Mouse (Mus musculus) embryonic stem cell, embryonic (primary cell): Measurements from ENCODE around the gene Rhot2.

Experiments used
- CTCF ChIA-PET, 4 experiments: fragments of 300-600 bp in 2 of 4; fragments of 350-600 bp in 2 of 4; sonication (Branson Sonifier 250); formaldehyde crosslinking; loops; one replicate each; lab custom pipeline; 2022; ENCODE audit warnings: inconsistent platforms in 2 of 4; lab: Charles Lee
- POLR2A ChIA-PET, 4 experiments: fragments of 300-600 bp in 2 of 4; fragments of 350-600 bp in 2 of 4; sonication (Branson Sonifier 250); formaldehyde crosslinking; loops; one replicate each; lab custom pipeline; 2022; ENCODE audit warnings: antibody characterized with exemption in 4 of 4, inconsistent platforms in 1 of 4; lab: Charles Lee

The Rhot2 gene

DNA sequence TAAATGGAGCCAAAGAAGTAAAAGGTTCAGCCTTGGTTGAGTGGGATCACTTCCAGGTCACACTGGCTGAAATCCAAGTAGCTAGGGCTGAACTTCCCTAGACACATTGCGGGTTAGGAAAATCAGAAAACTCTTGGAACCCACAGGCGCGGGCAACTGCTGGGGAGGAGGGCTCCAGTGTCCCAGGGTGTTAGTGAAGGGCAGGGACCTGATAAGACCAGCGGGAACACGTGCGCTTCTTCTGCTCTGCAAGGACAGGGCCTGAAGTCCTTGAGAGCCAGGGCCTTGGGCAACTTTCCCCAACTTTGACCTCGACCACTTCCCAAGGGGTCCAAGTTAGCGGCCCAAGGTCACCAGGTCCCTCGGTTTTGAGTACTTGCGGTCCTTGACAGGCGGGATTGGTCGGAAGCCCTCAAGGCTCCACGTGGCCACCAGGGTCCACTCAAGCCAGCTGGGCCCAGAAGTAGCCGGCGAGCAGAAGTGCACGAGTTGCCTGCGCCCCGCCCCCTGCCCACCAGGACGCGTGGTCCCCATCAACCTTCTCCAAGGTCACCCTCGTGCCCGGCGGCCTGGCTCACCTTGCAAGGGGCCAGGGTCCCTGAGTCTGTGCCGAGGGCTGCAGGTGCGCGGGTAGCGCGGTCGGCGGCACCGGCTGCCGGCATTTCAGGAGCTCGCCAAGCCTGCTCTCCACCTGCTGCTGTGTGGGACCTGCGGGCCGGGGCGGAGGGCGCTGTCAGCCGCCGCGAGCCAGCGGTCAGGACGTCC, 23.4 kb upstream of the Rhot2 start:
- ChIA-PET CTCF (interaction anchor here (0.6 to 2.2 kb wide), 18 partner anchors 11 to 1180 kb away, joined by 3 to 21 read pairs (median 4); partner anchors contain the start of genes Wfikkn1 (in 2 of the 4), Rhot2 (in 1 of the 4), Sox8 (in 1 of the 4) and Stub1 (in 1 of the 4)), POLR2A (interaction anchor here (0.6 to 4.5 kb wide), 57 partner anchors 8 to 751 kb away, joined by 3 to 45 read pairs (median 4); partner anchors contain the start of genes Wfikkn1 (in 4 of the 4), Rhot2 (in 3 of the 4), Stub1 (in 3 of the 4) and Rhbdl1 (in 2 of the 4))

DNA sequence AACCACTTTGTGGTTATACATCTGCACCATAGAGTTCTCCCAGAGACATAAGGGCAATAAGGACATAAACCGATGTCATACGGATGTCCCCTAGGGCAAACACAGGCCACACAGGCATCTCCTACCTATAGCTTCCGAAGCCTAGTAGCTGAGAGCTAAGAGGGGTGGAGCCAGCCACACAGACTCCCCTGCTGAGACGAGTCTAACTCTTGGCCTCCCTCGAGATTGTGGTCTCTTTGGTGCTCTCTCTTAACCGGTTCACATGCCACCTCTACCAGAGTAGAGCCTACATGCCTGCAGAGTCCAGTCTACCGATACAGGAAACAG, 22.8 kb upstream of the Rhot2 start:
- CTCF ChIA-PET = interaction anchor here in 2 of 4 experiments (0.7 to 2.2 kb wide), 4 partner anchors 11 to 28 kb away, joined by 4 to 21 read pairs (median 8); partner anchors contain the start of gene Rhot2 (in 1 of the 2)
- POLR2A ChIA-PET = interaction anchor here (0.6 to 4.5 kb wide), 28 partner anchors 9 to 297 kb away, joined by 3 to 45 read pairs (median 6); partner anchors contain the start of genes Stub1 (in 3 of the 4), Rhbdl1 (in 2 of the 4), Rhot2 (in 2 of the 4) and Wdr24 (in 2 of the 4)

DNA sequence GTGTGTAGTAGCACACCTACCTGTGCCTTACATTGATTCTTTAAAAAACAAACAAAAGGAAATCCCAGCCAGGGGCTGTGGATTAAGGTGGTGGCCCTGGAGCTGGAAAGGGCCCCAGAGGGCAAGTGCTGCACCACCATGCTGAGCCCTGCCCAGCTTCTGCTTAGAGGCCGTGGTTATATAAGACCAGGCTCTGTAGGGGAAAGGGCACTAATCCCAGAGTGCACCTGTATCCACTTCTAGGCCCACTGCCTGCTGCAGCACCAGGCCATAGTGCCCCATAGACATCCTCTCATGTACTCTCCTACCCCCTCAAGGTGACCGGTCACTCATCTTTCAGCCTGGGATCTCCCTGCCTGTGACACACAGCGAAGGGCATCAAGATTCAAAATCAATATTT, 21.5 kb upstream of the Rhot2 start:
- ChIA-PET CTCF (no interaction called here), POLR2A (interaction anchor here in 2 of 4 experiments (0.7 to 4.5 kb wide), 6 partner anchors 9 to 33 kb away, joined by 3 to 45 read pairs (median 6); partner anchors contain the start of genes Wfikkn1 (in 2 of the 2), Mettl26 (in 1 of the 2), Rhot2 (in 1 of the 2) and Stub1 (in 1 of the 2))

DNA sequence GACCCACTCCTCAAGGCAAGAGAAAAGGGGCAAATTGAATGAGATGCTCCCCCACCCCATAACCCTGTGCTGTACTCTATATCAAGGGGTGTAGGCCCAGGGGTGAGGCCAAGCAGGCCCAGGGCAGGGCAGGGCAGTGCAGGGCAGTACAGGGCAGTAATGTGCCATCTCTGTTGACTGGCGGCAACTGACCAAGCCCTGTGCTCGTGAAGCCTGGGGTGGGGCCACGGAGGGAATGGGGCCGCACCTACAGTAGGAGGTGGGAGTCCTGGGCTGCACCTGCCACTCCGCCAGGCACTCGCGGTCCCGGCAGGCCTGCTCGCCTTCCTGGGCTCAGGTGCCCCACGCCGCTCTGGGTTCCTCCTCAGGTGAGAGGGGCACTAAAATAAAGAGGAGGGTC, 20.6 kb upstream of the Rhot2 start:
- ChIA-PET CTCF (no interaction called here), POLR2A (interaction anchor here in 2 of 4 experiments (1.0 to 1.6 kb wide), 2 partner anchors 9 kb away, joined by 3 to 9 read pairs; partner anchors contain the start of gene Mettl26 (in 1 of the 2))

DNA sequence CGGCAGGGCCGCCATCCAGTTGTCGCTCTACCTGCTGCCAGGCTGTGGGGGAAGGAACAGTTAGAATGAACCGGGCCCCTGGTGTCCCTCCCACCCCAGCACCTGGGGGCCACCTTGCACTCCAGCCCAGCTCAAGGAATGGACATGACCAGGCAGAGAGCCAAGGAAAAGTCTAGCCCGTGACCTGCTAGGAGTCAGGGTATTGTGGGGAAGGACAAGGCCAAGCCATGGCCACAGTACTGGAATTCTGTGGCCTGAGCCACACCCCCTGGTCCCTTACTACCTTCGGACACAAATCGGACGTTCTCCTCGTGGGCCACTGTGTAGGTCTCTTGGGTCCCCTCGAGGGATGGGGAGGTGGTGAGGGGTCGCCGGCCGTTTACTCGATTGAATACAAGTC, 19.7 kb upstream of the Rhot2 start:
- ChIA-PET POLR2A (interaction anchor here in 3 of 4 experiments (0.5 to 1.6 kb wide), 7 partner anchors 10 to 90 kb away, joined by 3 to 9 read pairs (median 4); partner anchors contain the start of genes Mettl26 (in 1 of the 3), Rhbdl1 (in 1 of the 3) and Rhot2 (in 1 of the 3)), CTCF (interaction anchor here in 2 of 4 experiments (0.6 kb wide), 2 partner anchors 15 to 551 kb away, joined by 3 to 5 read pairs; no protein-coding TSS in a partner anchor)

DNA sequence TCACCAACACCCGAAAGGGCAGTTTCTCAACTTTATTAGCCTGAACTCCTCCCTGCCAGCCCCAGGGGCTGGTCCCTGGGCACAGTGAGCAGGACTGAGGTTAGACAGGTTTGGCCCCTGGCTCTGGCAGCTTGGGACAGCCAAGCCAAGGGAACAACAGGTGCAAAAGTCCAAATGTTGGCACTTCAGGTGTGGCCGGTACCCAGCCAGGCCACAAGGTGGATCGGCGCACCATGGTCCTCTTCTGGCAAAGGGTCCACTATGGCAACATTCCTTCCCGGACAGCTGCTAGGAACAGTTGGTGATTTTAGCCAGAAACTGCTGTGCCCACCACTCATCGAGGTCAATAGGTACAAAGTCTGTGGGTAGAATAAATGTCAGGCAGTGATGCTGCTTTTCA, 19.0 kb upstream of the Rhot2 start:
- ChIA-PET CTCF (no interaction called here), POLR2A (interaction anchor here in 2 of 4 experiments (0.6 to 4.2 kb wide), 7 partner anchors 11 to 91 kb away, joined by 3 to 18 read pairs (median 5); partner anchors contain the start of genes Mettl26 (in 2 of the 2), Rhbdl1 (in 1 of the 2), Rhot2 (in 1 of the 2) and Stub1 (in 1 of the 2))

DNA sequence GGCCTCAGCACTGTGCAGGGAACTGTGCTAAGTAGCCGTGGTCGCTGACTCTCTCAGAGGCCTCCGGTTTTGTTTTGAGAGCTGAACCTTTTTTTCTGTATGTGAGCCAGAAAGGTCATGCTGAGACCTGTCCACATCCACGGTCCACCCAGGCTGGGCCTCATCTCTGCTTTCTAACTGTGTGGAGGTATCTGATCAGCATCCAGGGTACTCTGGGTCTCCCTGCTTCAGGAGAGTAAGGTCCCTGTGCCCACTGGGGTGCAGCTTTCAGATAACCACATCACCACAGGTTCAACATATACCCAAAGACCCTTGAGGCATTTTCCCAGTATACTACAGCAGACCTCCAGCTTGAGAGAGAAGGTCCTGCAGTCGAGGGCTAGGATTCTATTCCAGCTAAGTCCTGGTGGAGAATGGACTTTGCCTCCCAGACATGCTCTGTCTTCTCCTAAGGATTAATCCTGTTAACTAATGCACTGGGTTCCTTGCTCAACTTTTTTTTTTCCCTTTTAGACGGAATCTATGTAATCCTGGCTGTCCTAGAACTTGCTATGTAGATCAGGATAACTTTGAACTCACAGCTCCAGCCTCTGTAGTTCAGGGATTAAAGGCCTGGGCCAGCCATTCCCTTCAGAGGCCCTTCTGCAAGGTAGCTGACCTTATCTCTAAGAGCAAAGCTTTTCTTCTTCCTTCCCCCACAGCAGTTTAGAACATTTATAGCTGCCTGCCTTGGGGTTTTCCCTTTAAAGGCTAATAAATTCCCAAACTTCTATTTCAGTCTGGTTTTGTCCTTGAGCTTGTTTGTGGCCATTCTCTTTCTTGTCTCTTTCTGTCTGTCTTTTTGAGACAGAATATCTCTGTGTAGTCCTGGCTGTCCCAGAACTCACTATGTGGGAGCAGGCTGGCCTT, 17.3 kb upstream of the Rhot2 start:
- POLR2A ChIA-PET = interaction anchor here (0.5 to 4.2 kb wide), 26 partner anchors 10 to 457 kb away, joined by 3 to 18 read pairs (median 4); partner anchors contain the start of genes Stub1 (in 3 of the 4), Capn15 (in 2 of the 4), Mettl26 (in 2 of the 4) and Rhbdl1 (in 2 of the 4)
- CTCF ChIA-PET = interaction anchor here (0.6 to 1.0 kb wide), 7 partner anchors 13 to 315 kb away, joined by 3 read pairs; partner anchors contain the start of gene Mettl26 (in 1 of the 4)

DNA sequence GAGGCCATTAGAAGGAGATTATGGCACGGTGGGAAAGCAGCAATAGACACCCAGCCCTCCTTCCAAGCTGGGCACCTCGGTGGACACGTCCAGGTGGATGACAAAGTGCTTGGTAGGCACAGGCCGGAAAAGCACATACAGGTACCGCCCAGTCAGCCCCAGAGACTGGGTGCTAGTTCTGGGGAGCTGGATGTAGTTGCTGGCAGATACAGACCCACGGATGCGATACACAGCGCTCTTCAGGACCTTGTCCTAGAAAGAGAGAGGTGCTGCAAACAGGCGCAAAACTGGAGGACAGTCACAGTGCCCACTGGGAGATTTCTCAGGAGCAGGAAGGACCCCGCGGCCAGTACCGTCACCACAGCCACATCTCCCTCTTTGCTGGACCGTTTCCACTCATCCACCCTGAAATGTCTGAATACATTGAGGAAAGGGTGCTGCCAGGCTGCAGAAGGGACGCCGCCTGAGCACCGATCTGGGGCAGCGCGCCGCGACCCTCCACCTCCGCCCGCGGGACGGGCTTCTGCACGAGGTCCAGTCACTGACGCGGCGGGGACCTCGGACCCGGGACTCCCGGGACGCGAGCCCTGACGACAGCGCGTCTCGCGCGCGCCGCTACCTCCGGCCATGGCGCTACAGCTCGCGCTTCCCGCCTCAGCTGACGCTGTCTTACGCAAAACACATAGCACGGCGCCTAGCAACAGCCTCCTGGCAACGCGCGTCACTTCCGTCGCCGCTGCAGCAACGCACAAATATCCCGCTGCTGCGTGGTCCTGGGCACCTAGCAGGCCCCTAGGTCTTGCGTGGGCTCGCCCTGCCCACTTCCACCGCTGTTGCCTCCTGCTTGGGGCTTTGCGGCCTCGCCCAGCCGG, 16.4 kb upstream of the Rhot2 start, which contains the start of gene Wdr90:
TSS of gene Wdr90 (minus strand) at position 670 of the 872 bp plus-strand sequence.
- ChIA-PET POLR2A (interaction anchor here (0.5 to 4.2 kb wide), 30 partner anchors 8 to 456 kb away, joined by 3 to 18 read pairs (median 4); partner anchors contain the start of genes Stub1 (in 3 of the 4), Capn15 (in 2 of the 4), Jmjd8 (in 2 of the 4) and Mettl26 (in 2 of the 4)), CTCF (interaction anchor here (0.6 to 1.1 kb wide), 7 partner anchors 14 to 316 kb away, joined by 3 to 4 read pairs (median 3); partner anchors contain the start of genes Chtf18 (in 1 of the 4), Mettl26 (in 1 of the 4) and Rpusd1 (in 1 of the 4))

DNA sequence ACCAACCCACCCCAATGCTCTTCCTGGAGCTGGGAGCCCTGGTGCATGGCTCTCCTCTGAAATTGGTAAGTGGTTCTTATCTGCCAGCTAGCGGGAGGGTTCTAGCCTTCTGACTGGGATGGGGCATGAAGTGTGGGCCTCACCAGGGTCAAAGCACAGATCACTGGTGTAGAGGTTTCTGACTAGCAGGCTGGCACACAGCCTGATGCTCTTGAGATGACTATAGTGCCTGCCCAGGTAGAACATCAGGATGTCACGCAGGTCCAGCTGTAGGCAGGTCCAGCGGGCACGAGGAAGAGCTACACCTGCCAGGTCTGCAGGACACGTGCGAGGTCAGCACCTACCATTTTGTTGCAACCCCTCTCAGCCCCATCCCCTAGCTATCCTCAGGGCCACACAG, 15.6 kb upstream of the Rhot2 start:
- ChIA-PET CTCF (interaction anchor here in 1 of 4 experiments (1.1 kb wide), 1 partner anchor 59 kb away, joined by 4 read pairs; no protein-coding TSS in a partner anchor), POLR2A (interaction anchor here in 3 of 4 experiments (1.0 to 4.2 kb wide), 13 partner anchors 8 to 107 kb away, joined by 3 to 18 read pairs (median 5); partner anchors contain the start of genes Jmjd8 (in 2 of the 3), Rhot2 (in 2 of the 3), Mcrip2 (in 1 of the 3) and Mettl26 (in 1 of the 3))

DNA sequence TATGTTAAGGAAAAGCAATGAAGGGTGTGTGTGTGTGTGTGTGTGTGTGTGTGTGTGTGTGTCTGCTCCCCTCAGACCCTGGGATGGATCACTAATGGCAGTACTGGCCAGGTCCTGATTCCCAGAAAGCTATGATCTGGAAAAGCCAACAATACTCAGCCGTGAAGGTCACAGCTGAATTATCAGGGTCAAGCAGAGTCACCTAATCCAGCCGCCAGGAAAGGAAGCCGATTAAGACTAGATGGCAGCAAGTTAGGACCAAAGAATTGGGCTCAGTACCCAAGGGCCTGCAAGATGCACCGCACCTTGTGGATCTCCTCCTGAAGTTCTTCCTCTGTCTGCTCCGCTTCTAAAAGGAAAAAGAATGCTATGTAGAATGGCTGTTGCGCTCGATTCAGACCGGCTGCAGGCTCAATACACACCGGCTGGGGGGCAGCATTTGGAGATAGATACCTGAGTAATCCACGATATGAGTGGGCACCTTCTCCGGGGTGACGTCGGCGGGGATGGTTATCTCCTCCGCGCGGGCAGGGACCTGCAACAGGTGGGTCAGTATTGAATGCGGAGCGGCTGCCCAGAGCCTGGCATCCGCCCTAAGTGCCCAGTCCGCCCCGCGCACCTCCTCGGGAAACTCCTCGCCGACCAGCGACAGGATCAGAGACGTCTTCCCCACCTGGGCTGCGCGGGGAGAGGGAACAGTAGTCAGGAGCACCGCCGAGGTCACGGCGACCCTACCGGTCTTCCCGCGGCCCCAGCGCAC, 835 bp downstream of the Rhot2 start:
- CTCF ChIA-PET = interaction anchor here in 3 of 4 experiments (0.7 to 1.5 kb wide), 10 partner anchors 11 to 165 kb away, joined by 3 to 6 read pairs (median 4); partner anchors contain the start of genes Stub1 (in 3 of the 3), Jmjd8 (in 1 of the 3) and Mcrip2 (in 1 of the 3)
- POLR2A ChIA-PET = interaction anchor here in 3 of 4 experiments (0.5 to 8.7 kb wide), 35 partner anchors 7 to 1174 kb away, joined by 3 to 114 read pairs (median 4); partner anchors contain the start of genes Mcrip2 (in 3 of the 3), Stub1 (in 3 of the 3), Jmjd8 (in 2 of the 3) and Wdr90 (in 2 of the 3)

DNA sequence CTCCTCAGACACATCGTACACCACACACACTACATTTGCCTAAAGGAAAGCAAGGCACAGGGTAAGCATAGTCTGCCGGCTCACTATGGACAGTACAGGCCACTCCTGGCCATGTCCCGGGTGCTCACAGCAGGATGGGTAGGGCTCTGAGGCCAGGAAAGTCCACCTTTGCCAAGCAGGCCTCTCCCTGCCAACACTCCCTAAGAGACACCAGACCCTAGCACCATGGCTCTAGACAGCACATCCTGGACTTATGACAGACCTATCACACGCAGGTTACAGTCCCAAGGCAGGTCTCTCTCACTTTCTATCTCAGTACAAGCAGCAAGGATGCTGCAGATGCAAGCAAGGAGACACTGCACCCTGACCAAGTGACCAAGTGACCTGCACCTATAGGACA, 1.5 kb downstream of the Rhot2 start:
- ChIA-PET POLR2A (interaction anchor here in 3 of 4 experiments (1.0 to 8.7 kb wide), 3 partner anchors 10 to 23 kb away, joined by 3 to 114 read pairs (median 14); partner anchors contain the start of genes Stub1 (in 2 of the 3) and Jmjd8 (in 1 of the 3)), CTCF (interaction anchor here in 1 of 4 experiments (1.3 kb wide), 1 partner anchor 11 kb away, joined by 3 read pairs; the partner anchor contains the start of gene Stub1)

DNA sequence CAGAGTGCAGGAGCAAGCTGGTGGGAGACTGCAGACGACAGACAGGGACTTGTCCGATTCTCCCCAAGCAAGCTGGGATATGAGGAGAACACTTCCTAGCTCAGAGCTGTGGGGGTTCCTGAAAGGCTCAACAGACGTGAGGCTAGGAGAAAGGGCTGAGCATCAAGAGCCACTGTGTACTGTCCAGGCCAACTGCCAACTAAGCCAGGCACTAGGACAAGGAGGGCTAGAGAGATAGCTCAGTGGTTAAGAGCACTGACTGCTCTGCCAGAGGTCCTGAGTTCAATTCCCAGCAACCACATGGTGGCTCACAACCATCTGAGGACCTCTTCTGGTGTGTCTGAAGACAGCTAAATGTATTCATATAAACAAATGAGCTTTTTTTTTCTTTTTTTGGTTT, 2.1 kb downstream of the Rhot2 start:
- POLR2A ChIA-PET = interaction anchor here (0.6 to 8.7 kb wide), 7 partner anchors 9 to 352 kb away, joined by 3 to 114 read pairs (median 3); partner anchors contain the start of genes Stub1 (in 3 of the 4) and Jmjd8 (in 2 of the 4)

DNA sequence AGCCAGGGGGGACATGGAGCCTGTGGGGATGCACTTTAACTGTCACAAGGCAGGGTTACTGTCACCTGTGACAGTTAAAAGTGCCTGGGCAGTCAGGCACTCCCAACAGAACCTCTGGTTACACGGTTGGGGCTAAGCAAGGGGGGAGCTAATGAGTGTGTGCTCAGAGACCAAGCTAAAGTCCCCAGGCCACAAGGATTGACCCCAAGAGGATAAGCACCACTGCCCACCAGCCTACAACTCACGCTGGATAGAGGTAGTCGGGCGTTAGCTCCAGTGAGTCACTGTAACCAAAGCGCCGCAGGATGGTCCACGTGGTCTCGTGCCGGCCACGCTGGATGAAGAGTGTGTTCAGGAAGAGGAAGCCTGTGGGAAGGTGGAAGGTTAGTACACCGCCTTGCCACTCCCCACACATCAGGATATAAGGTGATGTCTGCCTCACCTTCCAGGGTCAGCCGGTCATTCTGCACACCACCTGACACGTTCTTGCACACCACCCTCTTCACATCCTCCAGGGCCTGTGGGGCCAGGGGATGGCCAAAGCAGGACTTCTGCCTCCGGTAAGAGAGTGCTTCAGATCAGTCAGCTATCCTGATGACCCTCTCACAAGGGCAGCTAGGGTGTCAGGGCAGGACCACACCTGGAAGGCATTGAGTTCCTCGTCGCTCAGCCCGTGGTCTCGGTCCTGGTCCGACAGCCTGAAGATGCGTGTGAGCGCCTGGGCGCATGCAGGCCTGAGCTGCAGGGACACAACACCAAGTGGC, 3.4 kb downstream of the Rhot2 start, which contains the start of gene Gm20683:
TSS of gene Gm20683 (minus strand) at position 647 of the 764 bp plus-strand sequence.
- POLR2A ChIA-PET = interaction anchor here in 3 of 4 experiments (1.1 to 8.7 kb wide), 6 partner anchors 8 to 114 kb away, joined by 3 to 114 read pairs (median 4); partner anchors contain the start of genes Stub1 (in 3 of the 3), Chtf18 (in 1 of the 3), Jmjd8 (in 1 of the 3) and Rpusd1 (in 1 of the 3)
- CTCF ChIA-PET = no interaction called here

More for the DNA sequence above, 2.1 kb downstream of the Rhot2 start:
- CTCF ChIA-PET = interaction anchor here in 2 of 4 experiments (0.7 to 1.3 kb wide), 2 partner anchors 10 to 25 kb away, joined by 3 to 6 read pairs; partner anchors contain the start of gene Stub1 (in 1 of the 2)

DNA sequence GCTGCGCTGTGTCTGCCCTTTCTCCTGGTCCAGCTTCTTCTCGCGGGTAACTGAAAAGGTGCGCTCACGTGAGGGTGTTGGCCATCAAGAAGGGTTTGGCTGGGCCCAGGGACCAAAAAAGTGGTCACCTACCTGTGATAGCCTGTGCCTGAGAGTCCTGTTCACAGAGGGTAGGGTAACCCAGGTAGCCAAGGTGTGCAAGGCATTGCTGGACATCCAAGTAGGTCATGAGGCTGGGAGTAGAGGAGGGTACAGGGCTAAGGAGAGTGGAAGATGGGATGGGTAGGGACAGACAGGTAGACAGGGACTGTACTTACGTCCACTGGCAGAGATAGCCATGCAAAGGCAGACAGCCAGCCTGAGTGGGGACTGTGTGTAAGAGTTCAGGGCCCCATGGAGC, 4.1 kb downstream of the Rhot2 start:
- ChIA-PET POLR2A (interaction anchor here in 2 of 4 experiments (0.9 to 8.7 kb wide), 6 partner anchors 9 to 31 kb away, joined by 3 to 114 read pairs (median 5); partner anchors contain the start of genes Mcrip2 (in 2 of the 2), Stub1 (in 2 of the 2) and Jmjd8 (in 1 of the 2)), CTCF (no interaction called here)
